Mouse (Mus musculus): ENCODE data around the gene Med22.

Gene Med22

DNA sequence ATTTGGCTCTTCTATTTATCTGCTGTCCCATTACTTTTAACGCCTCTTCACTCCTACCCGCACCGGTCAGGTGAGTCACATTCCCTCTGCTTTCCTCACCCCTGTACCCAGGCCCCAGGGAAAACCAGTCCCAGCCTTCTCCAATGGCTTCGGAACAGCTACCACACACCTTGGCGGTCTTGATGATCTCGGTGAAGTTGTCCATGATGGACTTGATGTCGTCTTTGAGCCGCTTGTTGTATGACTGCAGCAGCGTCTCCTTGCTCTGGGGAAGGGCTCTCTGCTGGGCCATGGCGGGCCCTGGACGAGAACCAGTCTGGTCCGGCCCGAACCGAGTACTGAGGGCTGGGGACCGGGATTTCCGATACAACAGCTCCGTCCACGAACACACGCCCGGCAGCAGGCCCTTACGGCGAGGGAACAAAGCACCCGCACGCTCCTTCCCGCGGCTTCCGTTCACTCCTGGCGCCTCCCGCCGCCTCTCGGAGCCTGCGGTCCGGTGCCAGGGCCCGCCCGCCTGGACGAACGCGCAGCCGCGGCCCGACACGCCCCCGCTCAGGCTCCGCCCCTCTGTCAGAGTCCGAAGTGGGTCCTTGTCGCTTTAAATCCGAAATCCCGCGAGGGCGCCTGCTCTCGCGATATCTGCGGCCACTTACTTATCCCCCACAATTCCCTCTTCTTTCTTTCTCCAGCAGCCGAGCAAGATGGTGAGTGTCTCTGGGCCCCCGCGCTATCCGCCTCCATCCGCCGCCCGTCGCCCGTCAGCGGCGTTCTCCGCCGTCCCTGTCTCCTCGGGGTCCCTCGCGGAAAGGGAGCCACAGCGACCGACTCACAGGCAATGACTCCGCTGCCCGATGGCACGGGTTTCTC is at the start of gene Med22, which contains the start of gene Rpl7a:
TSS of gene Med22 (minus strand) at position 554 of the 870 bp plus-strand sequence.
TSS of gene Rpl7a (plus strand) at position 641 of the 870 bp plus-strand sequence.
- in situ Hi-C loops (cut with MboI, MseI) = loop anchor here in 1 of 2 experiments (25.0 kb wide), 1 partner anchor 1698 kb away; the partner anchor contains the start of genes Fam166a, Nelfb, Stpg3 and Tubb4b

DNA sequence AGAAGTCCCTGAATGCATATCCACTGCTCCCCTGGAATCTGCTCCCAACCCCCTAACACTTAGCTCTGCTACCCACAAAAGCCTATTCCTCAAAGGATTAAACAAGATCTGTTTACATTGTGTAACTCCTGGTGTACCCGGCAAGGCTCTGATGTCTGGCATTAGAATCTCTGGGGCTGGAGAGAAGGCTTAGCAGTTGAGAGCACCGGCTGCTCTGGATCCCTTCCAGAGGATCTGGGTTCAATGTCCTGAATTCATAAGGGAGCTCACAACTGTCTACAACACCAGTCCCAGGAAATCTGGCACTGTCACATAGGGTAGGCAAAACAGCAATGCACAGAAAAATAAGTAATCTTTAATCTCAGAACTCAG is 47.0 kb upstream of the Med22 start:
- in situ Hi-C loops (cut with MboI, MseI) = loop anchor here in 1 of 2 experiments (5.0 kb wide), 1 partner anchor 50 kb away; the partner anchor contains the start of gene Cacfd1

DNA sequence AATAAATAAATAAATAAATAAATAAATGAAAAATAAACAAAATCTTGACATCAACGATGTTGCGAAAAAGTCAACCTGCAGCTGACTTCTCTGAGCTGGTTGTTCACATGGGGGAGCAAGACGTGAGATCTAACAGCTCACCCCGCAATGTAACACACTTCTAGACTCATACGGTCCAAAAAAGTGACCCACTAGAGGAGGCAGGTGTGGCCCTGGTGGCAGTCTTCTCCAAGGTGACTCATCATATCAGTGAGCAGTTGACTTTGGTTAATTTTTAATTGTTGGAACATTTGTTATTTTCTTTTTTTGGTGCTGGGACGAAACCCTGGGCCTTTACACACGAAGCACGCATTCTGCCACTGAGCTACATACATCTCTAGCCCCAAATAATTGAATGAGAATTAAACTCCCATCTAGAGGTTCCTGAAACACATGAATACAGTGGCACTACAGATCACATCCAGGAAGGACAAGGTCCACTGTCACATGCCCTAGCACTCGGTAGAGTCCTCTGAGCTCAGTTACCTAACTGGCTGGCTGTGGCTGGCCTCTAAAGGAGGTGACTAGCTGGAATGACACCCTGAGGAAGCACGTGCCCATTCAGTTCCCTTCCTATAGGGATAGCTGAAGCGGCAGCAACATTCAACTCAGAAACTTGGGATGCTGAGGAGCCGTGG is 46.5 kb upstream of the Med22 start:
- in situ Hi-C loops (cut with MboI, MseI) = loop anchor here in 1 of 2 experiments (5.0 kb wide), 1 partner anchor 50 kb away; the partner anchor contains the start of gene Cacfd1

DNA sequence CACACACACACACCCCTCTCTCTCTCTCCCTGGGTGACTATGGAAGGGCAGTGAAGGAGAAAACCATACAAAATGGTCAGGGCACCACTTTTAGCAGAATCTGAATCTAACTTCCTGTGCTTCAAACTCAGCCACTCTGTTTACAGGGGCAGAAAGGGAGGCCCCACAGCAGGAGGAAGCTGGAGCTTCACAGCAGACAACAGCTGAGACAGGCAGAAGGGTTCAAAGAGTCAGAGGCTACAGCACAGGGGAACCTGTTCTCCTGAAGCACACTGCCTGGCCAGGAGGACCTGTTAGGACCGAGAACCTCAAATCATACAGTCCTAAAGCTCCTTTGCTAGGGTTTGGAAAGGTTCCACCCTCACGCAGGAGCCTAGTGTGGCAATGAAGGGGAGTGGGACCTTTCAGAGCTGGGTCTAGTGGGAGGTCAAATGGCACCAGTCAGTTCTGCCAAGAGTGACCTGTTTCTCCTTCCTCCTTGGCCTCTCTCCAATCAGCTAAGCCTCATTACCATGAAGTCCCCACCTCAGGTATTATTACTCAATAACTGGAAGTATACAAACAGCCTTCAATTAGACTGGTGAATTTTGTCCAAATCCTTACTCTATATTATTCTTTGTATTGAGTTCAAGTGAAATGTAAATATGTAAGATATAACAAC is 44.4 kb upstream of the Med22 start:
- in situ Hi-C loops (cut with MboI, MseI) = loop anchor here in 1 of 2 experiments (5.0 kb wide), 1 partner anchor 52 kb away; the partner anchor contains the start of gene Cacfd1

DNA sequence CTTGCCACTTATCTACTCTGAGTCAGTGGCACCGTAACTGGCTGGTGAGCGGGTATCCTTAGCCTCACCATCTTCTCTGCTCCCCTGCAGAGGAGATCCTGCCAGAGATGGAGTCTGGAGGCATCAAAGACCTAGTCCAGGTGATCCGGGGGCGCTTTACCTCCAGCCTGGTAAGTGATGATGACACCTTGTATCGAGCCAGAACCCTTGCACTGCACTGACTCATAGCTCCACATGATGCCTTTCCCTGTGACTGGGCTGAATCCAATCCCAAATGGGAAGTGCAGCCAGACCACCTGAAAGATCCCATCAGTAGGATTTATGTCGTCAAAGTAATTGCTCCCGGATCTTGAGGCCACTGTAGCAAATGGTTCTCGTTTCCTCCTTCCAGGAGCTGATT is 42.4 kb upstream of the Med22 start:
- in situ Hi-C loops (cut with MboI, MseI) = no loop called here

DNA sequence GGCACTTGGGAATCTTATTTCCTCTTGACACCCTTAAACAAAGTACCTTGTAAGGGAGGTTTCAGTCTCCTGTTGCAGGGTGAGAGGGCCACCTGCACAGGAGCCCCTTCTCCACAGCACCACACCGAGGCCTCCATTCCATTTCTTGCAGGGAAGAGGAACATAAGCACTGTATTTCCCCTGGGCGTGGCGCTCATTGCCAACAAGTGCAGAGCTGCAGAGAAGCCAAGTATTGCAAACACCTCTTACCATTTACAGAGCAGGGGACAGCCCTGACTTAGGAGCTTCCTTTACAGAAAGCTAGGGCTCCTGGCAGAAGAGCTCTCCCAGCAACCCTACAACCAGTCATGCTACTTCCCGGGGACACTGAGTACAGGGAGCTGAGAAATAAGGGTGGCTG is 41.7 kb upstream of the Med22 start:
- in situ Hi-C loops (cut with MboI, MseI) = no loop called here

DNA sequence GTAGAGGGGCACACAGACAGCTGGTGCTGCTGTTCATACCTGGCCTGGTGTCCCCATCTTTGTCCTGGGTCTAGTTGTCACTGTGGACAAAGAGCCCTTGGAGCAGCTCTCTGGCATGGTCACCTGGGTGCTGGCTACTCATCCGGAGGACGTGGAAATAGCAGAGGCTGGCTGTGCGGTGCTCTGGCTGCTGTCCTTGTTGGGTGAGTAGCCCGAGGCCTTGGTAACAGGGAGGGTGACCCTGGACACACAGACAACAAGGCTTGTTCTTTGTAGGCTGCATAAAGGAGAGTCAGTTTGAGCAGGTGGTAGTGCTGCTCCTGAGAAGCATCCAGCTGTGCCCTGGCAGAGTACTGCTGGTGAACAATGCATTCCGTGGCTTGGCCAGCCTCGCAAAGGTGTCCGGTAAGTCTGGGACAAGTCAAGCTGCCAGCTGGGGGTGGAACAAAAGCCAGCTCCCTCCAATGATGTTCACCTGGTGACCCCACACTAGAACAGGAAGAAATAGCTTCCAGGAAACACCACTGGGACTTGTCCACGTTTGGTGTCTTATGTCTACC is 40.9 kb upstream of the Med22 start:
- in situ Hi-C loops (cut with MboI, MseI) = no loop called here

DNA sequence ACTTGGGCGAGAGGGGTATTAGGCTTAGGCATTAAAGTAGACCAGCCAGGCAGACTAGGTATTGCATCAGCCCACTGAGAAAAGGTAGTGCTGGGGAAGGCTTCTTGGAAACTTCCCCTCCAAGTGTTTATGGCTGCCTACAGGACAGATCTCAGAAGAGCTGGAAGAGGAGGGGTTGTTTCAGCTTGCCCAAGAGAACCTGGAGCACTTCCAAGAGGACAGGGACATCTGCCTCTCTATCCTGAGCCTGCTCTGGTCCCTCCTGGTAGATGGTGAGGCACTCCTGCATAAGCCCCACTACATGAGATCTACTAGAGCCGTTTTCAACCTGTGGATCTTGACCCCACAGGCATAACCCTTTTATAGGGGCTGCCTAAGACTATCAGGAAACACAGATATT is 39.9 kb upstream of the Med22 start:
- in situ Hi-C loops (cut with MboI, MseI) = no loop called here

DNA sequence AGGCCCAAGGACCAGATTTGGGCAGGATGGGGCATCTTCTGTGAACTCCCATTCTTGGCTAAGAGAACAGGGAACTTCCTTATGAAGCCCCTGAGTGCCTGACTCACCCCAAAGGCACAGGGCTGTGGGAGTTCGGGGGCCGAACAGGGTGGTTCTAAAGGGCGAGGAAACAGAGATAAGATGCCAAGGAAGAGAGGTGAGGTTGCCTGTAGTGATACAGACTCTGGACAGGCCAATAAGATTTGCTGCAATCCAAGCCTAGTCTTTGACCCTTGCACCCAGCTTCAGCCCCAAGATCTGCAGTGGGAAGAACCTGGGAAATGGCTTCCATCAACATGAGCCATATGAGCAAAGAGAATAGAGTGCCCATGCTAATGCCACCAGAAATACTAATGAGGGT is 32.8 kb upstream of the Med22 start:
- in situ Hi-C loops (cut with MboI, MseI) = no loop called here

DNA sequence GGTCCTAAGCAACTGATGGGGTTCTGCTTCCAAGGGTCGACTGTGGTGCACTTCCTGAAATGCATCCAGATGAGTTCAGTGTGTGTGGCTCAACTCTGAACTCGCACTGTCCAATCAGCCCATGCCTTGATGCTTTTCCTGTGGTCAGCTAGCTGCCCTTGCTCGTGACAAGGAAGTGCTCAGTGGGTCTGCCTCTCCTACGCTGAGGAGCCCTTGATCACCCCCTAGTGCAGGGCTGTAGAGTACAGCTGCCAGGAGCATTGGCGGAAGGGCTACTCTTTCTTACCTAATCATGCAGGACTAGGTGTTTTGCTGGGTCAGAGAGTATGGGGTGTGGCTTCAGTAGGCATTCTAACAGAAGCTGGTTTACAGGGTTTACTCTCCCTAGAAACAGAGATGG is 31.1 kb upstream of the Med22 start:
- in situ Hi-C loops (cut with MboI, MseI) = no loop called here

DNA sequence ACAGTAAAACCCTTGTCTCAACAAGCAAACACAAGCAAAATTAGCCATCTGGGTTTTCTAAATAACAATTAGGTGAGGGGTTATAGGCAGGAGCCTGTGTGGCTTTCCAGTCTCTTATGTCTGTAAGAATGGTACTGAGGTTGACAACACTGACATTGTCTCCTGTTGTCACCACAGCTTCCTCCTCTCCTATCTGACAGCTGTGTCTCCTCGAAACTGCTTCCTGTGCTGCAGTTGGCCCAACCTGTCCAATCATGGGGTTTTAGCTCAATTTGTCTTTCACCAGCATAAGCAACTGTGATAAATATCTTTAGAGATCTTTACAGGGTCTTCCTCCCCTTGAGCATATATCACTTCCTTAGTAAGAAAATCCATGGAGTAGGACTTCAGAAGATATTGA is 25.9 kb upstream of the Med22 start:
- in situ Hi-C loops (cut with MboI, MseI) = no loop called here

DNA sequence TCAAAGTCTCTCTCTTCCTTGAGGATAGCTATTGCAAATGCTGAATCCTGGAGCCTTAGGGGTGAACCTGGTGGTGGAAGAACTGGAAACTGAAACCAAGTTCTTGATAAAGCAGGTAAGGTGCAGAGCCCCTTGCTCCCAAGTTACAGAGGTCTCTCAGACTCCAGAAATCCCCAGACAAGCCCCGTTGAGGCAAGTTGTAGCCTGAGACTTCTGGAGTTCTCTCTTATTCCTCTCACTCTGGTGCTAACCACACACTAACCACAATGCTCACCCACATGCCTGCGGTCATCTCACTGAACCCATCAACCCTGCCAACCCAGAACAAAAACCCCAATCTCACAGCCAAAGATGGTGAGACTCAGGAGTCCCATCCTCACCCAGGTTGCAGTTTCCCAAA is 24.8 kb upstream of the Med22 start:
- in situ Hi-C loops (cut with MboI, MseI) = no loop called here

DNA sequence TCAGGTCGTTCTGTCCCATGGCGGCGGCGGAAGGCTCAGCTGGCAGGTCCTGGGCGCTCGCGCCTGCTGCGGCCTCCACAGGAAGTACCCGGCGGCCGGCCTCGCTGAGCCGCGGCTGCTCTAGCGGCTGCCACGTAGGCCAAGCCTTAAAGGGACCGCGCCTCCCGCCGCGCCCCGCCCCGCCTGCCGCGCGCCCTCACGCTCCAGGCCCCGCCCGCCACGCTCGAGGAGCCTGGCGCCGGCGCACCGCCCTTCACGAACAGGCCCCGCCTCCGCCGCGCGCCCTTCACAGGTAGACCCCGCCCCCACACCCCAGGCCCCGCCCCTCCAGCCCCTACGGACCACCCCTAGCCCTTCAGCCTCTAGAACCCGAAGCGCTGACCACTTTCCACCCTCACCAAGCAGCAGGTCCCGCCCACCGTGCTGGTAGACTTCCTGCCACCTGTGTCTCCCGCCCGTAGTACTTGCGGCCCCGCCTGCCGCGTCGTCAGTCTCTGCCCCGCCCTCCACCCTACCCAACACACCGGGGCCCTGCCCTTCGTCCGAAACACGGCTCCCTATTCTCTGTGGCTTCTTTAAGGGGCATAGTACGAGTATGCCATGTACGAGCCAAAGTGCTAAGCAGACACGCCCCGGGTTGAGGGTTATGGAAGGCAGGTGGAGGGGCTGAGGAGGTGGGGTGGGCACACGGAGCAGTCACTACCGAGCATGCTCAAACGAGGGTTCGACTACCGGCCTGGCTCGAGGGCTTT is 23.0 kb upstream of the Med22 start, which contains the start of the genes Surf4 and Stkld1:
TSS of gene Surf4 (minus strand) at position 625 of the 752 bp plus-strand sequence.
TSS of gene Stkld1 (plus strand) at position 744 of the 752 bp plus-strand sequence.
- in situ Hi-C loops (cut with MboI, MseI) = loop anchor here in 1 of 2 experiments (5.0 kb wide), 1 partner anchor 79 kb away; no protein-coding TSS in a partner anchor

DNA sequence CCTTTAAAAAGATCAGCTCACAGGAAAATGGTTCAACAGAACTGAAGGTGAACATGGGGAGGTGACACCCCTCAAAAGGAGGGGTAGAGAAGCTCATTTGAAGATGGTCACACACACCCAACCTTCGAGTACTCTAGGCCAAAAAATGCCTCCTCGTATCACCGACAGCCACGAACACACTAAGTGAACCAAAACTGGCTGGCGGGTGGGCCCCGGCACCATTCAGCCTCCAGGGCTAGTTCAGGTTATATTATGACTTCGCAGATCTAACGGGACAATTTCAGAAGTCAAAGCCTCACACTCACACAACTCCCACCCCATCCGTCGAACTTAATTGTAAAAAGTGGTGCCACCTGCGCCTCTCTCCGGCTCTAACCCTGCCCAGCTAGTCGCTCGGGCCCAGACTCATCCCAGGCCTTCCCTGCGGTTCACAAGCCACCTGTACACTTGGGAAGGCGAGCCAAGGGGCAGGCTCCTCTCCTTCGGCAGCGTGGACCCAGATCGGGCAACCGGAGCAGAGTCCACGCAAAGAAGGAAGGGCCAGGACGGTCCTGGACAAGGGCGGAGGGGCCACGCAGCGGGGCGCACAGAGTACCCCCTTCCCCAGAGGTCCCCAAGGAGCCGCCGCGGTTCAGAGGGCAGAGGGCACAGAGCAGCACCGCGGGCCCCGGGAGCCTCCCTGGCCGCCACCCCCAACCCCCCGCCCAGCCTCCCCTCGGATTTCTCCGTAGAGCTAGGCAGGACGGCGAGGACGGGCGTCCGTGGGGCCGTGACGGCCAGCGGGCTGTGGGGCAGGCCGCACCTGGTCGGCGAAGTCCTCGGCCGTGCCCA is 22.2 kb upstream of the Med22 start:
- in situ Hi-C loops (cut with MboI, MseI) = loop anchor here in 1 of 2 experiments (5.0 kb wide), 1 partner anchor 80 kb away; no protein-coding TSS in a partner anchor

DNA sequence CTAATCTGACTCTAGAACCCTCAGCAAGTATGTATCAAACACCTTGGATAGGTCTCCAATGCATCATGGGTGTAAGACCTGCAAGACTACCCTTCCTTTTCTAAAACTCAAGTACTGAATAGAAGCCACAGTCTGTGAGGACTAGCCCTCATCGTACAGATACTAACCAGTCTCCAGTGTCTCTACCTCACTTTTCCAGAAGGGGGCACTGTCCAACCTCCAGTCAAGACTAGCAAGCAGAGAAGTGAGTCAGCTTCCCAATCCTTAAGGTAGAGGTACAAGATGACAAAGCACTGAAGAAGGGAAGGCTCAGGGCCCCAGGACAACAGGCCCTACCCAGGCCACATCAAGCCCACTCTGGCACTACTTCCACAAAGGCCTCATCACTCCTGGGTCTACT is 19.9 kb upstream of the Med22 start:
- in situ Hi-C loops (cut with MboI, MseI) = loop anchor here in 1 of 2 experiments (5.0 kb wide), 1 partner anchor 82 kb away; no protein-coding TSS in a partner anchor

DNA sequence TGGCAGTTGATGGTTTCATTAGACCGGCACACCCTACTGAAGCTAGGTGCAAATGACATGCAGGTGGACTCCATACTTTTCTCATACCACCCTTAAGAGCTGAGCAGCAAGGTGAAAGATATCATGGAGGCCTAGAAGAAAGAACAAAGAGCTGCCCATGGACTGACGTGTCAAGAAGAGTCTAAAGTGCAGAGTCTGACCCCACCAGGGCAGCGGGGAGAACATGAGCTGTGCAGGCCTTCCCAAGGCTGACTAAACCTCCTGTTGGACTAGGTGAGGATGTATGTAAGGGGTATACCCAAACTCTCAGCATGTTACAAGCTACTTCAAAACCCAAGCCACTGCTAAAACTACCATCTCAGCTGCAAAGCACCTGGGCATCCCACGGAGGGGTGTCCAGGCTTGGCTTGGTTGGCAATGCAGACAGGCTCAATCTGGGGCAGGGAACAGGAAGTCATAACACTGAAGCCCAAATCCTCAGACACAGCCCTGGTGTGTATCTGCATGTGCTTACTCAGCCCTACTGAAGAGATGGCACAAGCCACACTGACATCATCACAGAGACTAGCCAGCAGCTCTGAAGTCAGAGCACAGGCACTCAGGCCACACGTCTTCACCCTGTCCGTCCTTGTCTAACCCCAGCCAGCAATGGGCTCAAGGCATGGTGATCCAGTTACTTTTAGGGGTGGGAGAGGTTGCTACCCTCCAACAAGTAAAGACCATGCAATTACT is 17.4 kb upstream of the Med22 start:
- in situ Hi-C loops (cut with MboI, MseI) = no loop called here

DNA sequence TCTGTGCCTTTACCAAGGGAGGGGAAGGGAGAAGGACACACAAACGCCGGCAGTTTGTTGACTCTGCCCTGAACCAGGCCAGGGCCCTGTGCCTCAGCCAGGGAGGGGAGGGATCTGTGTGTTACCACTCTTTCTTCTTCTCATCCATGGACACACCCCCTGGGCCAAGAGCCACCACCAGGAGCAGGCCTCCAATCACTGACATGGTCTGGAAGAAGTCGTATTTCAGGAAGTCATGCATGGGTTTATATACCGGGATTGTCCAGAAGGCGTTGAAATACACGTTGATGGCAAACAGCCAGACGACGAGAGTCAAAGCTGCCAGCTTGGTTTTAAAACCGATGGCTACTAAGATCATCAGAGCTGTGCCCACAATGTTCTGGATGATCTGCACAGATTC is 11.3 kb upstream of the Med22 start:
- in situ Hi-C loops (cut with MboI, MseI) = loop anchor here in 1 of 2 experiments (25.0 kb wide), 1 partner anchor 1709 kb away; the partner anchor contains the start of genes Fam166a, Nelfb, Stpg3 and Tubb4b

DNA sequence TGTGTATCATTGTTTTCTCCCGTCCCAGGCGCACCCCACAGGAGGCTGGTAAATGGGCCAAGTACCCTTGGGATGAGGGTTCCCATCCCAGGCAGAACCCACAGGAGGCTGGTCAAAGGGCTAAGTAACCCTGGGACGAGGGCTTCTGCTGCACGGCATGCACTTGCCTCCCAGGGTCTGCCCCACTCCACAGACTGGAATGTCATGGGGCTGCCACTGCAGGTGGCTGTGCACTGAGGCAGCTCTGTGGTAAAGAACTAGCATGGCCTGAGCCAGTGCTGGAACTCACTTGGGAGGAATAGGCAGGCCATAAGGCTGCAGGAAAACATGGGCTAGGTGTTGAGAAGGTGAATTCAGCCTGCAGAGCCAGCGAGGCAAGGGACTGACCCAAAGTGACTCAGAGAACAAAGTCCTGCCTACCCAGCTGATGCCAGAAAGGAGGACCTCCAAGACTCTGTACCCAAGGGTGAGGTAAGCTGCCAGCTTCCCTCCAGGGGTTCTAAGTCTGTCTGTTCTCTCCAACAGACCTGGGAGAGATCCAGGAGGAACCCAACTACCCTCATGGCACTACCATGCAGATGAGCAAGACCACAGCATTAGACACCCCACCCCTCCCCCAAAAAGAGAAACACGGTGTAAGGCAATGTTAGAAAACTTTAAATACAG is 9.8 kb upstream of the Med22 start:
- in situ Hi-C loops (cut with MboI, MseI) = loop anchor here in 1 of 2 experiments (25.0 kb wide), 1 partner anchor 1708 kb away; the partner anchor contains the start of genes Fam166a, Nelfb, Stpg3 and Tubb4b
